Mouse (Mus musculus): ENCODE results near the gene Fam83d. TPM values are rescaled to one million over a fixed set of nuclear protein-coding genes. Genes with fewer than 3 reads are reported as not detected.
A peak's percentile ranks its signal among the peaks of the same experiment; 100 is the strongest.

The Fam83d gene
- polyA plus RNA-seq, 1 experiment = 19.3 TPM

- TF ChIP-seq POLR2A (IDR thresholded peaks at IDR 0.05; ENCODE audit: low read depth, low read length) (no peak), CTCF (IDR thresholded peaks at IDR 0.05; ENCODE audit: borderline replicate concordance, insufficient read depth, low read length) (no peak)
- Histone ChIP-seq H3K4me1 (ENCODE audit: control insufficient read depth, insufficient read depth, low read length) (no peaks in the 10 kb centered on the region), H3K27ac (ENCODE audit: insufficient read depth, low read length) (no peak overlapping the region), H3K4me3 (ENCODE audit: insufficient read depth, low read length) (no peak overlapping the region)
Observed at GRCm38 (mm10) chr2:158743518-158744141, 24.3 kb upstream of the Fam83d start.

- Histone ChIP-seq H3K27ac (ENCODE audit: insufficient read depth, low read length) (no peak overlapping the region), H3K4me1 (ENCODE audit: control insufficient read depth, insufficient read depth, low read length) (no peaks in the 10 kb centered on the region), H3K4me3 (ENCODE audit: insufficient read depth, low read length) (no peak overlapping the region)
- TF ChIP-seq POLR2A (IDR thresholded peaks at IDR 0.05; ENCODE audit: low read depth, low read length) (no peak), CTCF (IDR thresholded peaks at IDR 0.05; ENCODE audit: borderline replicate concordance, insufficient read depth, low read length) (no peak)
Observed at GRCm38 (mm10) chr2:158745049-158745482, 22.8 kb upstream of the Fam83d start.

GRCm38 (mm10) chr2:158746164-158746563 is 21.7 kb upstream of the Fam83d start:
- TF ChIP-seq POLR2A (IDR thresholded peaks at IDR 0.05; ENCODE audit: low read depth, low read length) (no peak), CTCF (IDR thresholded peaks at IDR 0.05; ENCODE audit: borderline replicate concordance, insufficient read depth, low read length) (no peak)
- Histone ChIP-seq H3K4me3 (ENCODE audit: insufficient read depth, low read length) (no peak overlapping the region), H3K27ac (ENCODE audit: insufficient read depth, low read length) (no peak overlapping the region), H3K4me1 (ENCODE audit: control insufficient read depth, insufficient read depth, low read length) (no peaks in the 10 kb centered on the region)

- H3K27ac ChIP-seq (ENCODE audit: insufficient read depth, low read length) = no peak overlapping the region
- H3K4me3 ChIP-seq (ENCODE audit: insufficient read depth, low read length) = no peak overlapping the region
- no peaks in the 10 kb centered on the region for H3K4me1 ChIP-seq (ENCODE audit: control insufficient read depth, insufficient read depth, low read length)
- TF ChIP-seq CTCF (IDR thresholded peaks at IDR 0.05; ENCODE audit: borderline replicate concordance, insufficient read depth, low read length) (no peak), POLR2A (IDR thresholded peaks at IDR 0.05; ENCODE audit: low read depth, low read length) (no peak)
Observed at GRCm38 (mm10) chr2:158749366-158749765, 18.5 kb upstream of the Fam83d start.

GRCm38 (mm10) chr2:158760231-158760630 is 7.7 kb upstream of the Fam83d start:
- no peaks in the 10 kb centered on the region for H3K4me1 ChIP-seq (ENCODE audit: control insufficient read depth, insufficient read depth, low read length)
- no peak overlapping the region for H3K27ac ChIP-seq (ENCODE audit: insufficient read depth, low read length)
- TF ChIP-seq CTCF (IDR thresholded peaks at IDR 0.05; ENCODE audit: borderline replicate concordance, insufficient read depth, low read length) = no peak
- TF ChIP-seq POLR2A (IDR thresholded peaks at IDR 0.05; ENCODE audit: low read depth, low read length) = no peak
- no peak overlapping the region for H3K4me3 ChIP-seq (ENCODE audit: insufficient read depth, low read length)

- H3K27ac ChIP-seq (ENCODE audit: insufficient read depth, low read length) = no peak overlapping the region
- H3K4me1 ChIP-seq (ENCODE audit: control insufficient read depth, insufficient read depth, low read length) = no peaks in the 10 kb centered on the region
- TF ChIP-seq POLR2A (IDR thresholded peaks at IDR 0.05; ENCODE audit: low read depth, low read length) (no peak), CTCF (IDR thresholded peaks at IDR 0.05; ENCODE audit: borderline replicate concordance, insufficient read depth, low read length) (no peak)
- H3K4me3 ChIP-seq (ENCODE audit: insufficient read depth, low read length) = no peak overlapping the region
Observed at GRCm38 (mm10) chr2:158762339-158762738, 5.6 kb upstream of the Fam83d start.

GRCm38 (mm10) chr2:158768350-158768749 is 457 bp downstream of the Fam83d start:
- peak overlapping the region; percentile 70 for H3K4me3 ChIP-seq (ENCODE audit: insufficient read depth, low read length)
- peak overlapping the region; percentile 18; the same call in 1 of the 2 replicates for H3K27ac ChIP-seq (ENCODE audit: insufficient read depth, low read length)
- TF ChIP-seq CTCF (IDR thresholded peaks at IDR 0.05; ENCODE audit: borderline replicate concordance, insufficient read depth, low read length) (no peak), POLR2A (IDR thresholded peaks at IDR 0.05; ENCODE audit: low read depth, low read length) (no peak)
- H3K4me1 ChIP-seq (ENCODE audit: control insufficient read depth, insufficient read depth, low read length) = peaks cover 5% of the 10 kb centered on the region; the same call in 1 of the 2 replicates

- TF ChIP-seq CTCF (IDR thresholded peaks at IDR 0.05; ENCODE audit: borderline replicate concordance, insufficient read depth, low read length) (no peak), POLR2A (IDR thresholded peaks at IDR 0.05; ENCODE audit: low read depth, low read length) (0 out of 2 replicates have a peak, but pooled peaks have one; percentile 16)
- Histone ChIP-seq H3K4me1 (ENCODE audit: control insufficient read depth, insufficient read depth, low read length) (peaks cover 5% of the 10 kb centered on the region; the same call in 1 of the 2 replicates), H3K27ac (ENCODE audit: insufficient read depth, low read length) (0 out of 2 replicates have a peak overlapping the region, but pooled peaks have one; percentile 18), H3K4me3 (ENCODE audit: insufficient read depth, low read length) (peak overlapping the region; percentile 70)
Observed at GRCm38 (mm10) chr2:158768771-158769170, 878 bp downstream of the Fam83d start.

- peaks cover 5% of the 10 kb centered on the region; the same call in 1 of the 2 replicates for H3K4me1 ChIP-seq (ENCODE audit: control insufficient read depth, insufficient read depth, low read length)
- TF ChIP-seq POLR2A (IDR thresholded peaks at IDR 0.05; ENCODE audit: low read depth, low read length) = no peak; the same call in 1 of the 2 replicates
- no peak for TF ChIP-seq CTCF (IDR thresholded peaks at IDR 0.05; ENCODE audit: borderline replicate concordance, insufficient read depth, low read length)
- H3K4me3 ChIP-seq (ENCODE audit: insufficient read depth, low read length) = peak overlapping the region; percentile 70
- H3K27ac ChIP-seq (ENCODE audit: insufficient read depth, low read length) = peak overlapping the region; percentile 48
Observed at GRCm38 (mm10) chr2:158770126-158770757, 2.3 kb downstream of the Fam83d start.

All from embryonic fibroblast, embryonic 13.5 days (primary cell).